Mouse (Mus musculus) layer of hippocampus, adult 2 months (tissue): ENCODE data around the gene Adm. TPM values are rescaled to one million over a fixed set of nuclear protein-coding genes. Genes with fewer than 3 reads are reported as not detected.

Source experiments
- DNase-seq, 2 experiments: peaks; one replicate each; pipeline ENCODE4 v3.0.0; 2022; ENCODE audit warnings: low spot score in 2 of 2
- H3K27ac ChIP-seq: fragments of 200-600 bp; 2 replicates; pipeline ENCODE4 v1.8.1; 2022
- H3K4me3 ChIP-seq: fragments of 200-600 bp; 2 replicates; pipeline ENCODE4 v1.8.1; 2022; ENCODE audit warnings: mild to moderate bottlenecking
- CTCF ChIP-seq: fragments of 200-600 bp; conservative IDR thresholded peaks from 2 replicates; pipeline ENCODE4 v1.8.1; 2022; ENCODE audit warnings: antibody characterized with exemption, mild to moderate bottlenecking, moderate library complexity
- total RNA-seq, 2 experiments: library from RNA; stranded (reverse); gene quantifications; 2 replicates each; pipeline ENCODE4 v1.2.3; 2021

The Adm gene
- total RNA-seq, 2 experiments from 2014 or later, result 1.1 to 1.6 TPM

- H3K4me3 ChIP-seq, result no peak overlapping the region
- DNase-seq, result no peak
- no peak overlapping the region for H3K27ac ChIP-seq
- TF ChIP-seq CTCF, result no peak
Measured at GRCm38 (mm10) chr7:110651091-110651490, 23.6 kb downstream of the Adm start.

- no peak for TF ChIP-seq CTCF
- no peak for DNase-seq
Measured at GRCm38 (mm10) chr7:110655230-110655629, 27.8 kb downstream of the Adm start.

GRCm38 (mm10) chr7:110655966-110656365, 28.5 kb downstream of the Adm start:
- Histone ChIP-seq H3K4me3 (no peak overlapping the region), H3K27ac (no peak overlapping the region)
- TF ChIP-seq CTCF, result no peak
- no peak for DNase-seq

More at GRCm38 (mm10) chr7:110655230-110655629, 27.8 kb downstream of the Adm start:
- Histone ChIP-seq H3K27ac (no peak overlapping the region), H3K4me3 (no peak overlapping the region)

GRCm38 (mm10) chr7:110658378-110658928, 31.0 kb downstream of the Adm start:
- TF ChIP-seq CTCF, result no peak
- Histone ChIP-seq H3K4me3 (no peak overlapping the region), H3K27ac (no peak overlapping the region)
- DNase-seq, result no peak

GRCm38 (mm10) chr7:110666537-110666936, 39.1 kb downstream of the Adm start:
- DNase-seq, result no peak
- no peak for TF ChIP-seq CTCF
- Histone ChIP-seq H3K4me3 (no peak overlapping the region), H3K27ac (no peak overlapping the region)

- Histone ChIP-seq H3K4me3 (no peak overlapping the region), H3K27ac (peak overlapping the region; percentile 19; the same call in 1 of the 2 replicates)
- DNase-seq, result no peak
- TF ChIP-seq CTCF, result no peak
Measured at GRCm38 (mm10) chr7:110668247-110668646, 40.8 kb downstream of the Adm start.

GRCm38 (mm10) chr7:110668756-110669155, 41.3 kb downstream of the Adm start:
- H3K4me3 ChIP-seq, result no peak overlapping the region
- DNase-seq, result no peak
- no peak for TF ChIP-seq CTCF
- H3K27ac ChIP-seq, result peak overlapping the region; percentile 29

GRCm38 (mm10) chr7:110671121-110671680, 43.7 kb downstream of the Adm start:
- H3K4me3 ChIP-seq, result no peak overlapping the region
- no peak for TF ChIP-seq CTCF
- no peak for DNase-seq
- H3K27ac ChIP-seq, result no peak overlapping the region

Other genes with a start within 250 kb of the Adm start
- 10 to 100 TPM; 69.8 to 78.0 TPM for gene Sbf2, start 12.7 kb upstream of the Adm start, total RNA-seq
- 10 to 100 TPM; 20.8 to 25.1 TPM for gene Ampd3, start 140.5 kb downstream of the Adm start, total RNA-seq
- 10 to 100 TPM; 83.4 to 90.6 TPM for gene Rnf141, start 216.8 kb downstream of the Adm start, total RNA-seq
- gene Lyve1, start 235.6 kb downstream of the Adm start, total RNA-seq, result 1 to 10 TPM in 1 of 2 experiments, under 1 TPM in 1; 0.66 to 2.5 TPM